Mouse (Mus musculus): ENCODE results near the gene Sh3rf3. TPM values are rescaled to one million over a fixed set of nuclear protein-coding genes. Genes with fewer than 3 reads are reported as not detected.

The Sh3rf3 gene
- polyA plus RNA-seq (2012; ENCODE audit: low replicate concordance), result 0.38 TPM in 1 of 2 replicates, not detected in the other

DNA sequence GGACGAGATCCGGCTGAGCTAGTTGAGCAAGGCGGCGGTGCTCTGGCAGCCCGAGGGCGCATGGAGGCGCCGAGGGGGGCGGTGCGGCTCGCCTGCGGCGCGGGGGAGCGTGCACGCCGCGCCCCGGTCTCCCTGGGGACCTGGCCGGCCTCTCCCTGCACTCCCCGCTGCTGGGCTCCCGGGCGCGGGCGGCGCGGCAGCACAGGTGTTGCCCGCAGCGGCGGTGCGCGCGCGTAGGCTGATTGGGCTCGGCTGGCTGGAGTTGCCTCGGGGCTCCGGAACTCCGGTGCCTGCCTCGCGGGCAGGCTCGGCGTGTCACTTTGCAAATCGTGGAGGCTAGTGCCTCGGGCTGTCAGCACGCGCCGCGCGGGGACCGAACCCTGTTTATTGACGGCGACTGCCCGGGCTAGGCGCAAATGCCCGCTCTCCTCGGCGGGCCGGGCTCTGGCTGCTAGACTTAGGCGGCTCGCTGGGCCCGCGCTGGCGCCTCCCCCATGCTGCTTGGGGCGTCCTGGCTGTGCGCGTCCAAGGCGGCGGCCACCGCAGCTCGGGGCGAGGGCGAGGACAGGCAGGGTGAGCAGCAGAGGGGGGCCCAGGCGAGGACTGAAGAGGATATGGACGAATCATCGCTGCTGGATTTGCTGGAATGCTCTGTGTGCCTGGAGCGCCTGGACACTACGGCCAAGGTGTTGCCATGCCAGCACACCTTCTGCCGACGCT is at the start of gene Sh3rf3:
Sh3rf3 (plus strand) TSS at position 279 of the 720 bp plus-strand sequence.

Other genes with a start within 250 kb of the Sh3rf3 start
- gene Edar, start 137.7 kb upstream of the Sh3rf3 start, polyA plus RNA-seq (2012; ENCODE audit: low replicate concordance), result not detected in 2 replicates
- gene Gm17542, start 95.1 kb upstream of the Sh3rf3 start, polyA plus RNA-seq (2012; ENCODE audit: low replicate concordance), result not detected in 2 replicates

Data from leukemia stem cell, adult 10-12 weeks (primary cell).